Mouse (Mus musculus) heart, postnatal 14 days (tissue): ENCODE results near the gene Lamb1. TPM values are rescaled to one million over a fixed set of nuclear protein-coding genes. Genes with fewer than 3 reads are reported as not detected.

Experiments
- DNase-seq, 2 experiments: peaks; one replicate each; pipeline ENCODE4 v3.0.0; 2021 to 2022
- intact Hi-C: fragments of 180-260 bp; cut with DNase I; formaldehyde crosslinking; loops from one replicate; pipeline ENCODE4 v1.15.1; 2025
- total RNA-seq, 2 experiments: library from RNA; stranded (reverse); gene quantifications; 2 replicates each; pipeline ENCODE4 v1.2.3; 2021

Gene Lamb1
- total RNA-seq, 2 experiments from 2014 or later, result 158 to 162 TPM

DNA sequence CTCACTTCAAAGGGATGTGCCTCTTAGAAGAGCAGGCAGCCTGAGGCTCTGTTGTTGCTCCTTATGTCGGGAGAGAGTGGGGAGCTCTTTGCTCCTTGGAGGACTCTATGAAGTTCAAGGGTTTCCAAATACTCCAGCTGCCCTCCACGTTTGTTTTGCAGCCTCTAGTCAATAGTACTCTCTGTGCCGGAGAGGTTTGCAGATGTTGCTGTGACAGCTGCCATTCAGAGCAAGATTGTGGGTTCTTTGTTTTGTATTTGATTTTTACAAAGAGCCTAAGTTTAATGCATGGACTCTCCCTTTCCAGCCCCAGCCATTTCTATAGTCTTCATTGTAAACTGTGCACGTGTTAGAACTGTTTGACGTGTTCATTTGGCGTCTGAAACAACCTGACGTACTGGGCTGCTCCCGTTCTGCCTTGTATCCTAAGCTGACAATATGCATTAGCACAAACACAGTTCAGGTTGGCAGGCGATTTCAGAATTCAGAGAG is 16.1 kb downstream of the Lamb1 start:
- no peak for DNase-seq
- intact Hi-C loops, result no loop called here

DNA sequence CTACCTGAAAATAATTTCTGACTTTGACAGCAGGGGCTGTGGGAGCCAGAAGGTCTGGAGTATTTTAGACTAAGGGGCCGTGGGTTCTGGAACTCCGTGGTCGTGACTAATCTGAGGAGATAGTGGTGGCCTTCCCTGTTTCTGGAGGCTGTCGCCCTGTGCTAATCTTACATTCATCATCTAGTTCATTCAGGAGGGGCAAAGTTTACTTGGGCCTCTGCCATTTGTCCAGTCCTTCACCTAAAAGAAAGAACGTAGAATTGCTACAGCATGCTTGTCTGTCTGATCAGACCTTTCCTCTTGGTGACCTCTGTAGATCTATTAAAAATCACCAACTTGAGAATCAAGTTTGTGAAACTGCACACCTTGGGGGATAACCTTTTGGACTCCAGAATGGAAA is 17.2 kb downstream of the Lamb1 start:
- intact Hi-C loops, result no loop called here
- no peak for DNase-seq

- intact Hi-C loops, result no loop called here
- no peak for DNase-seq
These were observed 18.1 kb downstream of the Lamb1 start for GRCm38 (mm10) chr12:31283131-31283530.

DNA sequence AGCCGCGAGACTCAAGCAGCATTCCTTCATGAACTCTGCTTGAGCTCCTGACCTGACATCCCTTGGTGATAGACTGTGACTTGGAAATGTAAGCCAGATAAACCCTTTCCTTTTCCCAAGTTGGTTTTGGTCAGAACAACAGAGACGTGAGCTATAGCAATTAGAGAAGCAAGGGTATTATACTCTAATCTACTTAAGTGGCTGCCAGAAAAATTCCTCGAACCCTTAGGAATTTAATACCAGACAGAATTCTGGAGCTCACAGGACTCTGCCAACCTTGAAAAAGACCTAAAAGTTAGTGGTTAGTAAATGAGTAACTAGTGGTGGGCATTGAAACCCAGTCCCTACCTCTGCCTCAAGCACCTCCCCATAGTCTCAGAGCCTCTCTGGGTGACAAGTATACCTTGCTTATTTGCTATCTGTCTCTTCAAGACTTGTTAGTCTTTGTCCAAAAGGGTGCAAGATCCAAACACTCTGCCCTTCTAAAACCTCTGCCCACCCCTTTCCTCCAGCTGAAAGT is 18.6 kb downstream of the Lamb1 start:
- intact Hi-C loops, result no loop called here
- no peak for DNase-seq

DNA sequence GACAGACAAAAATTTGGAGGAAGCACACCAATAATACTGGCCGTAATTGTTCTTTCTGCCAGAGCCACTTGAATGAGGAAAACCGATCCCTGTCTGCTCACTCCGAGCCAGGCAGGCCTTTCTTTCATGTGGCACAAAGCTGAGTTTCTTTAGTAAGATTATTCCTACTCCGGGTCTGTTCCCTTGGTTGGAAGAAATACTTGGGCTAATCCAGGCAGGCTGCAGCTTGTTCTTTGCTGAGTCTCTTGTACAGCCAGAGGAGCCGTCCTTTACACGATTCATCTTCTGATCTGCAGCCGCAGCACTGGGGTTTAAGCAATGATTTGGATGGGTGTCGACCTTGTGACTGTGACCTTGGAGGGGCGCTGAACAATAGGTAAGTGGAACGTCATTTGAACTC is 24.0 kb downstream of the Lamb1 start:
- no peak for DNase-seq
- intact Hi-C loops, result no loop called here

DNA sequence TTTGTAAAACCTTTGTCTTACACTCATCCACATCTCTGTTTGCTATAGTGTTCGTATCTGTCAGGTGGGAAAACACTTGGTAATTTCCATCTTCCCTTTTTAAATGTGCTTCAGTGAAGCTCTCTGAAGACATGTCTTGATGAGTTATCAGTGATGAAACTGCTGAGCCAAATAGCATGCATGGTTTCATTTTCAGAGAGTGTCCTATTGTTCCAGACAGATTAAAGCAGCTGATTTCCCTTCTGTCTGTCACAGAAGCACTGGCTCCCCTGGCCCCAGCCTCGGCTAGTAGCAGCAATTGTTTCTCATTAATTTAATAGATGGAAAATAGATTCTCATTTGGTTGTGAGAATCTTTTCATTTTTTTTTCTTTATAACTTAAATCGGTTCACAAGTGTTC is 25.9 kb downstream of the Lamb1 start:
- intact Hi-C loops, result no loop called here
- no peak for DNase-seq

GRCm38 (mm10) chr12:31293361-31294142 is 28.5 kb downstream of the Lamb1 start:
- intact Hi-C loops, result no loop called here

GRCm38 (mm10) chr12:31294526-31294925 is 29.5 kb downstream of the Lamb1 start:
- peak in 1 of 2 experiments; percentile 25 for DNase-seq

More at GRCm38 (mm10) chr12:31293361-31294142, 28.5 kb downstream of the Lamb1 start:
- DNase-seq, result peak; percentile 41 to 62

GRCm38 (mm10) chr12:31294996-31295395 is 30.0 kb downstream of the Lamb1 start:
- intact Hi-C loops, result no loop called here
- no peak for DNase-seq

More at GRCm38 (mm10) chr12:31294526-31294925, 29.5 kb downstream of the Lamb1 start:
- intact Hi-C loops, result no loop called here

- intact Hi-C loops, result no loop called here
- peak in 1 of 2 experiments; percentile 40 for DNase-seq
These were observed 30.5 kb downstream of the Lamb1 start for GRCm38 (mm10) chr12:31295505-31295904.

DNA sequence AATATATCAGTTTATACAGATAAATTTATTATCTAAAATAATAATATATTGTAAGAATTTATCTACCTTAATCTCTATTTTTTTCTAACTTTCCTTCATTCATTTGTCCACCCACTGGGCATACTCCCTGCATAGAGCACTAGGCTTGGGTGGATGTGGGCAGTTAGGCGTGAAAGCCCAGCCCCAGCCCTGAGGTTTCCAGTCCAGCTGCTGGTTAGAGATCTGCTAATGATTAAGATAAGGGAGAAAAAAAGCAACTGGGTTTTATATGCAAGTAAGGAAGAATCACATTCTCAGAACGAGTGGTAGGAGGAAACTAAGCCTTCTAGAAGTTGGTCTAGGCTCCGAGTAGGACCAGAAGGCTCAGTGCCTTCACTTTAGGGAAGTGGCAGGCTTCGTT is 31.1 kb downstream of the Lamb1 start:
- no peak for DNase-seq
- intact Hi-C loops, result no loop called here

- no peak for DNase-seq
- intact Hi-C loops, result no loop called here
These were observed 33.1 kb downstream of the Lamb1 start for GRCm38 (mm10) chr12:31298122-31298521.

- no peak for DNase-seq
- intact Hi-C loops, result no loop called here
These were observed 33.5 kb downstream of the Lamb1 start for GRCm38 (mm10) chr12:31298530-31298929.

- intact Hi-C loops, result no loop called here
- DNase-seq, result no peak
These were observed 34.1 kb downstream of the Lamb1 start for GRCm38 (mm10) chr12:31299126-31299525.

- intact Hi-C loops, result loop anchor here (5.0 kb wide), 1 partner anchor 132 kb away; no protein-coding TSS in a partner anchor
- DNase-seq, result peak; percentile 59 to 65
These were observed 34.7 kb downstream of the Lamb1 start for GRCm38 (mm10) chr12:31299676-31300197.

DNA sequence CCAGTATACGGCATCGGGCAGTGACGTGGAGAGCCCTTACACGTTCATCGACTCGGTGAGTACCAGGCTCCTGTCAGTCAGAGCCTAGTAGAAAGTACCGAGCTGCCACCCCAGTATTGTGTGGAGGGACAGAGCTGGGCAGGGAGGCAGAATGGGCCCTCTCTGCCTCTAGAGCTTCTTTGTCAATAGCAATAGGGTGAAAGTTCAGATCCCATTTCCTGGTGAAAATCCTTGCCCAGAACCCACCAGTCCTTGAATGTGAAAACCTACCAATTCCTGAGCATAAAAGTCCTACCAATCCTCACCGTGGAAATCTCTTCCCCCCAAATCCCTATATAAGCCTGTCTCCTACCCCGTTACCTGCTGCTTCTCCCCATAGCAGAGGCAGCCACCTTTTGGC is 35.2 kb downstream of the Lamb1 start:
- no peak for DNase-seq
- intact Hi-C loops, result loop anchor here (5.0 kb wide), 1 partner anchor 133 kb away; no protein-coding TSS in a partner anchor

GRCm38 (mm10) chr12:31302266-31302665 is 37.2 kb downstream of the Lamb1 start:
- DNase-seq, result no peak
- intact Hi-C loops, result loop anchor here (5.0 kb wide), 1 partner anchor 135 kb away; no protein-coding TSS in a partner anchor

DNA sequence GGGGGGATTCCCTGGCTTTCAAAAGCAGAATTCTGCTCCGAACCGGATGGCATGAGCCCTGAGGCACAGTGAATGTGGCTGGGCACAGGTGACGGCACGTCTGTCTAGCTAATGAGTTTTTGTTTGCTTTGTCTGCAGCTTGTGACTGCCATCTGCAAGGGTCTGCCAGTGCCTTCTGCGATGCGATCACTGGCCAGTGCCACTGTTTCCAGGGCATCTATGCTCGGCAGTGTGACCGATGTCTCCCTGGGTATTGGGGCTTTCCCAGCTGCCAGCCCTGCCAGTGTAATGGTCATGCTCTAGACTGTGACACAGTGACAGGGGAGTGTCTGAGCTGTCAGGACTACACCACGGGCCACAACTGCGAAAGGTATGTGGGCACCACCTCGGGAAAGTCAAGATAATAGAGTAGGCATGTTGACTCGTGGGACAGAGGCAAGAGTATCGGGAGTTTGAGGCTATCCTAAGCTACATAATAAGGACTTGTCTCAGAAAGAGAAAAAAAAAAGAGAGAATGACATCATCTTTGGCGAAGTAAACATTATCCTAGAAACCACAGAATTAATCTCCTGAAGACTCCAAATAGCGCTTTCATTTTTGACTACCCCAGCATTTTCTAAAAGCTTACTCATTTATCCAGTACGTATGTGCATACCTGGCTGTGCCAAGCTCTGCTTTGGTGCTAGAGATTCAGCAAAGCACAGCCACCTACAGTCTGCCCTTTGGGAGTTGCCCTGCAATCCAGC is 37.9 kb downstream of the Lamb1 start:
- intact Hi-C loops, result loop anchor here (5.0 kb wide), 1 partner anchor 136 kb away; no protein-coding TSS in a partner anchor

DNA sequence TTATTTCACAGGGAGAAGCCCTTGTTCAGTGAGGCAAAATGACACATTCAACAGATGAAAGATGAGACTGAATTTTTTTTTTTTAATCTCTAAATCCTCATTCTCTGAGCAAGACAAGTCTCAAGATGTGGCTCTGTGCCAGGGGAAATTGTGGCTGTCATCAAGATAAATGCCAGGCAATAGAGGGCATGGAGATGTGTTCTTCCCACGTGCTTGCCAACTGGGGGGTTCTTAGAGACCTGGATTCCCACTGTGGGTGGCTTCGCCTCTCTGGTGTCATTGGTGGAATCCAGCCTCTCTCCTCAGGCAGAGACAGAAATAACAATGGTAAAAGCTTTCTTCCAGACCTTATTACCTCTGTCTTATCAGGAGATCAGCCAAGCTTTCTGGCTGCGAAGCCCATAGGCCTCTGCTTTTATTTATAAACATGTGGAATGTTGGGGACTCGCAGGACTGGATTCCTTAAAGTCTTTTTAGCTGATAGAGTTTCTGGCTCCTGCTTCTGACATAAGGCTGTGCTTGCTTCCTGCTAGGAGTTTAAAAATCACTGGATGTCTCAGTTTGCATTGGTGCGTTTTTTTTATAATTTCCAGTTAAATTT is 41.1 kb downstream of the Lamb1 start:
- DNase-seq, result peak in 1 of 2 experiments; percentile 25
- intact Hi-C loops, result no loop called here

More for the DNA sequence above, 37.9 kb downstream of the Lamb1 start:
- no peak for DNase-seq

DNA sequence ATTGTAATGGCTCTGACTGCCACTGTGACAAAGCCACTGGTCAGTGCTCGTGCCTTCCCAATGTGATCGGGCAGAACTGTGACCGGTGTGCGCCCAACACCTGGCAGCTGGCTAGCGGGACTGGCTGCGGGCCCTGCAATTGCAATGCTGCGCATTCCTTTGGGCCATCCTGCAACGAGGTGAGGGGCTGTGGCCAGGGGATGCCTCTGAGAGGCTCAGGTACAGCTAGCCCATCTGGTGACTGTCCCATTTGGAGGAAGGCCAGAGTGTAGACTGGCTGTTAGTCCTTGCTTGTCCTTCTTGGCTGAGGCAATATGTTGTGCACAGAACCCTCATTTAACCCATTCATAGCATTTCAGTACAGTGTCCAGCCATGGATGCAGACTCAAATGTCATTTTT is 42.0 kb downstream of the Lamb1 start:
- intact Hi-C loops, result no loop called here
- DNase-seq, result peak; percentile 35 to 63
